Mouse (Mus musculus) kidney, embryonic 16.5 days (tissue): ENCODE measurements around the gene Cyp11a1. TPM values are rescaled to one million over a fixed set of nuclear protein-coding genes. Genes with fewer than 3 reads are reported as not detected.

Source experiments
- ATAC-seq: fragments of 200-750 bp; cut with Nextera tagmentation; 2 replicates; pipeline ENCODE4 v1.8.0; 2017; ENCODE audit warnings: moderate TSS enrichment; ENCODE audit not compliant: low FRiP score, low TSS enrichment
- H3K27ac ChIP-seq: fragments of 300-500 bp; sonication (generic); 2 replicates; pipeline ENCODE4 v1.5.1; 2014; ENCODE audit warnings: low read length
- H3K27me3 ChIP-seq: fragments of 300-500 bp; sonication (generic); 2 replicates; pipeline ENCODE4 v1.6.1; 2014; ENCODE audit warnings: low read length, control low read depth, mixed read lengths; ENCODE audit not compliant: insufficient read depth
- H3K36me3 ChIP-seq: fragments of 300-500 bp; sonication (generic); 2 replicates; pipeline ENCODE4 v1.6.1; 2014; ENCODE audit warnings: low read length, control low read depth, mixed read lengths; ENCODE audit not compliant: insufficient read depth
- H3K4me1 ChIP-seq: fragments of 300-500 bp; sonication (generic); 2 replicates; pipeline ENCODE4 v1.6.1; 2014; ENCODE audit warnings: low read length, control low read depth, mixed read lengths; ENCODE audit not compliant: insufficient read depth
- H3K4me2 ChIP-seq: fragments of 300-500 bp; sonication (generic); replicated peaks from 2 replicates; pipeline ENCODE4 v1.6.1; 2014; ENCODE audit warnings: low read depth, low read length
- H3K4me3 ChIP-seq: fragments of 300-500 bp; sonication (generic); 2 replicates; pipeline ENCODE4 v1.5.1; 2014; ENCODE audit warnings: mild to moderate bottlenecking, low read length
- H3K9ac ChIP-seq: fragments of 300-500 bp; sonication (generic); replicated peaks from 2 replicates; pipeline ENCODE4 v1.6.1; 2014; ENCODE audit warnings: low read length
- H3K9me3 ChIP-seq: fragments of 300-500 bp; sonication (generic); 2 replicates; pipeline ENCODE4 v1.6.1; 2016; ENCODE audit warnings: low read length, control low read depth
- WGBS: fragments of 180-500 bp; shearing (Covaris S2); extraction: QIAGEN DNeasy Blood & Tissue Kit; methylation state at CpG from one replicate; pipeline ENCODE4 v1.1.7; 2014; 5-methylcytosine and 5-hydroxymethylcytosine counted together
- polyA plus RNA-seq: library from polyadenylated mRNA; unstranded; fragments of >200 nt; fragmentation: Nextera tagmentation; extraction: Ambion mirVana; gene quantifications from 2 replicates; pipeline ENCODE4 v1.2.1, GENCODE M21; 2015

Cyp11a1 gene
- polyA plus RNA-seq, 1 experiment from 2014 or later = 45.7 TPM

DNA sequence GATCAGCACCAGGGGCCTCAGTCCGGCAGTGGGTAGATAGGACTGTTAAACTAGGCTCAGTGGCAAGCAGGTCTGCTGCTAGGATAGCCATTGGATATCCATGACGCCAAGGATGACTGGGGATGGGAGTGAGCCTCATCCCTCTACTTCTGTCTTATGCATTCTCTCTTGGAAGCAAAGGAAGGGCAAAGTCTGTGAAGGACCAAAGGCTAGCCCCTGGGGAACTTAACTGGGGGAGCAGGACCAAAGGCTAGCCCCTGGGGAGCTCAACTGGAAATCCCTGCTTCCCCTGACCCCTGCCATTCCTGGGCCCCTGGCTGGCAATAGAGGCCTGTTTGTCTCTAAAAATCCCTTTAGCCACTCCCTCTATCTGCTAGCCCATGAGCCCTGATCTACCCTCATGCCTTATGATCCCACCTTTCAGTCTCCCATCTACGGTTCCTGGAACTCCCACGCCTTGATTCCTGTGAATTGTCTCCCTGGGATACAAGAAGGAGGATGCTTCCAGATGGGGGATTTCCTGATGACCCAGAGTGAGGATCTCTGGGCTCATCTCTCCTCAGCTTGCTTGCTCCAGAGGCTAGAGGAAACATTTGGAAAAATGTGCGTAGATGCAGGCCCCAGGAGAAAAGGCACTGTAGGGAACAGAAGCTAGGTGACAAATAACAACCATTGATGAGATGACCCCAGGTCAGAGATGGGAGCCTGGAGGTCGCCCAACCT is 41.5 kb upstream of the Cyp11a1 start:
- Histone ChIP-seq H3K27ac (no peak overlapping the region), H3K36me3 (no peaks in the 10 kb centered on the region), H3K4me2 (no peak overlapping the region), H3K4me1 (peaks cover 16% of the 10 kb centered on the region), H3K27me3 (no peaks in the 10 kb centered on the region), H3K9me3 (no peaks in the 10 kb centered on the region), H3K4me3 (no peak overlapping the region), H3K9ac (no peak overlapping the region)
- 77% methylated on average over 6 of the region's 6 CpGs for WGBS
- ATAC-seq = no peak

DNA sequence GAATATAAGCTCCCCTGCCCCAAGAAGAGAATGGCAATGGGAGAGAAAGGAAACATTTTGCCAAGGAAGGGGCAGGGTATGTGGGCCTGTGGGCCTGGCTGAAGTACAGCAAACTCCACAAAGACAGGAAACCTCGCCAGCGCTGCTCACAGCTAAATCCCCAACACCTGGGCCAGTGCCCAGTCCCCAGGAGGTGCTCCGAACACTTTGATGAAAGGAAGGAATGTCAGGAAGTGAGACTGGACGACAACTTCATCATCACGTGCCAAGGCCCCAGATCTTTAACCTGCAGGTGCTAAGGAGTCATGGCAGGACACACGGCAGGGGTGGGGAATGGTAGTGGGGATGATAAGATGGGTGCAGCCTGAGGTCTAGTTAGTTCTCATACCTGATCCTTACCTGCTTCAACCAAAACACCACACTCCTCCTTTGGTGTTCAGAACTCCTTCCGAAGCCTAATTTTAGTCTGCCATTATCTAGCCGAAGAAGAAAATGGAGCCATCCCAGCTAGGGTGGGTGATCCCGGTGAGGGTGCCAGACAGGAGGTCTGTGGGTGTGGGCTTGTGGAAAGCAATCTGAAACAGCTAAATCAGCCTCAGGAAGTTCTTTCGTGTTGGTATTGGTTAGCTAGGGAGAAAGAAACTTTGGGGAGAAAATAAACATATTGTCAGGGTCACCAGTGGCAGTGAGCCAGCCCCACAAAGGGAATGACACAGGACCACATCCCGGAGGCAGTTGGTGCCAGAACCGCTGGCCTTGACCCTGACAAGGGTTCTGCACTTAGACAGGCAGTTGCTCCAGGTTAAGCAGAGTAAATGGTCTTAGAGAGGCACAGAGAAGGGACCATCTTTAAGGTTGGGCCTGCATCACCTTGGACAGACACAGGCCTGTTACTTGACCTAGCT is 40.7 kb upstream of the Cyp11a1 start:
- 66% methylated on average over 12 of the region's 12 CpGs for WGBS
- H3K4me3 ChIP-seq = no peak overlapping the region
- H3K27me3 ChIP-seq = no peaks in the 10 kb centered on the region
- H3K4me2 ChIP-seq = no peak overlapping the region
- peaks cover 16% of the 10 kb centered on the region for H3K4me1 ChIP-seq
- no peak for ATAC-seq
- H3K9ac ChIP-seq = no peak overlapping the region
- no peaks in the 10 kb centered on the region for H3K36me3 ChIP-seq
- no peaks in the 10 kb centered on the region for H3K9me3 ChIP-seq
- no peak overlapping the region for H3K27ac ChIP-seq

GRCm38 (mm10) chr9:57967237-57967960 is 38.8 kb upstream of the Cyp11a1 start:
- H3K4me2 ChIP-seq = no peak overlapping the region
- no peaks in the 10 kb centered on the region for H3K27me3 ChIP-seq
- no peaks in the 10 kb centered on the region for H3K36me3 ChIP-seq
- no peak overlapping the region for H3K9ac ChIP-seq
- ATAC-seq = no peak
- H3K4me1 ChIP-seq = peaks cover 9% of the 10 kb centered on the region
- 62% methylated on average over 14 of the region's 14 CpGs for WGBS
- no peak overlapping the region for H3K27ac ChIP-seq
- H3K9me3 ChIP-seq = no peaks in the 10 kb centered on the region
- no peak overlapping the region for H3K4me3 ChIP-seq

DNA sequence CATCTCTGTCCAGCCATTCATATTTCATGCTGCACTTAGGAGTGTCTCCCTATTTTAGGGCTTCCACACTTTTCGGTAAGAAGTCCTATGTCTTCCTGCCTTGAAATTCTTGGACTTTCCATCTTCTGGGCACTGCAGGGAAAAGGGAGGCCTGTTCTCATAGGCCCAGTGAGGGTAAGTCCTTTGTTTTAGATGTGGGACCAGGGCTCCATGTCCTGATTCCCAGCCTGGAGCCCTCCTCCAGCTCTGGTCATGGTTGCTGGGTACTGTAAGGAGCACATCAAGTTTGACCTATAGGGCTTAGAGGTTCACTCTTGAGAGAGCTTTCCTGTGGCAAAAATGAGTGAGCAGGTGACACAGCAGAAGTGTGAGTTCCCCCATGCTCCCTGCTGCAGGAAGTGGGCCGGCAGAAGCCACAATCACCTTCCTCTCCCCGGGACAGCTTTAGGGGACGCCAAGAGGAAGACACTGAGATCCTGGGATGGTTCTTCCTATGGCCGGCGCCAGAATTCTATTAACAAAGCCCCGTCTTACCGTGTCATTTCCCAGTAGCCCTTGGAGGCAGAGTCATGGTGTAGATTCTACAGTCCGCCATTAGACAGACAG is 37.9 kb upstream of the Cyp11a1 start:
- Histone ChIP-seq H3K27ac (no peak overlapping the region), H3K4me3 (no peak overlapping the region), H3K9ac (no peak overlapping the region), H3K27me3 (no peaks in the 10 kb centered on the region), H3K4me2 (no peak overlapping the region), H3K36me3 (no peaks in the 10 kb centered on the region), H3K4me1 (peaks cover 8% of the 10 kb centered on the region; the same call in 1 of the 2 replicates), H3K9me3 (no peaks in the 10 kb centered on the region)
- ATAC-seq = no peak
- WGBS = 79% methylated on average over 9 of the region's 9 CpGs

DNA sequence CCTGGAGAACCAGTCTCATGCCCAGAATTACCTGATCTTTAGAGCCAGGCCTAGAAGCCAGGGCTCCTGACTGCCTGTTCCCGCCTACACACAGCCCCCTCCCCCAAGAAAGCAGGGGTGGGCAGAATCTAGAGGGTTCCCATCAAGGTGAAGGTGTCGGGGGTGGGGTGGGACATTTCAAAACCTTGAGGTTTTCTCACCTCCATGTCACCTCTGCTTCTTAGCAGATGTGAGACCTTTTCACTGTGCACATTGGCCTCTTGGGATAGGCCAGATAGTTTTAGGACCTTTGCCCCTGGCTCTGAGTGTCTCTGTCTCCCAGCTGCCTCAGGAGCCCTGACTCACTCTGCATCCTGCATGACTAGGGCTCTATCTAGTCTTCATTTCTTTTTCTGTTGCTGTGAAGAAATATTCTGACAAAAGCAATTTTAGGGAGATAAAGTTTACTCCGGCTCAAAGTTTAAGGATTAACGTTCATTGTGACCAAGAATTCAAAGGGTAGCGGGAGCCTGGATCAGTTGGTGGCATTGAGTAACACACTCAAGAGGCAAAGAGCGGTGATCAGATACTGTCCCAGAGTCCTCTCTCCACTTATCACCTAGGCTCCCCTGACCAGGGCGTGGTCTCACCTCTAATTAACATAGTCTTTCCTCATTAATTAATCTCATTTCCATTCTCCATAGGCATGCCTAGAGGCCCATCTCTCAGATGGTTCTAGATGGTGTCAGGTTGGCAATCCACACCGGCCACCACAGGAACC is 37.2 kb upstream of the Cyp11a1 start:
- H3K4me3 ChIP-seq = no peak overlapping the region
- peaks cover 8% of the 10 kb centered on the region; the same call in 1 of the 2 replicates for H3K4me1 ChIP-seq
- no peaks in the 10 kb centered on the region for H3K27me3 ChIP-seq
- no peak for ATAC-seq
- no peaks in the 10 kb centered on the region for H3K9me3 ChIP-seq
- H3K9ac ChIP-seq = no peak overlapping the region
- H3K36me3 ChIP-seq = no peaks in the 10 kb centered on the region
- H3K4me2 ChIP-seq = no peak overlapping the region
- 90% methylated on average over 8 of the region's 8 CpGs for WGBS
- no peak overlapping the region for H3K27ac ChIP-seq

DNA sequence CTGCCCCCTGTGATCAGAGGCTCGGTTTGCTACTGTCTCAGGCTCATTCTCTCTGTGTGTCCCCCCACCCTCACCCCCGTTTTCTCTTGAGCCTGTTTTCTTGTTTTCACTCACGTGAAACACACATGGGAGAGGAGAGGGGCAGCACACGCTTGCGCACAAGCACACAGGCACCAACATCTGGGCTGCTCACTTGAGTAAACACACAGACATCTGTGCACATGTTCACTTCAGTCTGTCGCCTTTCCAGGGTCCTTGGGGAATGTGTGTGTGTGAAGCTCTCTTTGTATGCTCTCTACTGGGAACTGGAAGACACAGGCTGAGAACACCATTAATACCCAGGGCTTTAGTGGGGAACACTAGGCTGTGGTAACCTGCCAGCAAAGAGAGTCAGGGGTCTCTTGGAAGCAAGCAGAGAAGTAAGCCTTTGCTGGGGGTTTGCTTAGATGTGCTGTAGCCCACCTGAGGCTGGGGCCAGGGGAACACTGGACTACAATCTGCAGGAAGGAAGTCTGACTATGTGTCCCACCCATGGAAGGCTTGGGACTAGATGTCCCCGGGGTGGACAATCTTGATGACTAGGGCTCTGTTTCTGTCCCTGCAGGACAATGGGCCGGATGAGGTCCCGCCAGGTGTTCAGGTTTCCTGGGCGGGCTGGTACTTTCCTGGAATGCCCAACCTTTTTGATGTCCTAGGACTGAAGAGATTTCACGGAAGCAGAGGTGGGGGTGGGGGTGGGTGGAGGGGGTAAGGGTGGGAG is 36.3 kb upstream of the Cyp11a1 start:
- no peaks in the 10 kb centered on the region for H3K27me3 ChIP-seq
- H3K9me3 ChIP-seq = no peaks in the 10 kb centered on the region
- H3K27ac ChIP-seq = no peak overlapping the region
- no peak overlapping the region for H3K9ac ChIP-seq
- H3K4me3 ChIP-seq = no peak overlapping the region
- peaks cover 8% of the 10 kb centered on the region; the same call in 1 of the 2 replicates for H3K4me1 ChIP-seq
- H3K4me2 ChIP-seq = no peak overlapping the region
- WGBS = 75% methylated on average over 11 of the region's 11 CpGs
- no peak for ATAC-seq
- H3K36me3 ChIP-seq = no peaks in the 10 kb centered on the region

- H3K9me3 ChIP-seq = no peaks in the 10 kb centered on the region
- peaks cover 8% of the 10 kb centered on the region; the same call in 1 of the 2 replicates for H3K4me1 ChIP-seq
- no peaks in the 10 kb centered on the region for H3K27me3 ChIP-seq
- no peak for ATAC-seq
- H3K36me3 ChIP-seq = no peaks in the 10 kb centered on the region
- H3K27ac ChIP-seq = no peak overlapping the region
- WGBS = 90% methylated on average over 5 of the region's 5 CpGs
- H3K4me2 ChIP-seq = no peak overlapping the region
- H3K9ac ChIP-seq = no peak overlapping the region
- H3K4me3 ChIP-seq = no peak overlapping the region
These were observed 34.8 kb upstream of the Cyp11a1 start for GRCm38 (mm10) chr9:57971413-57971812.

GRCm38 (mm10) chr9:57972141-57972591 is 34.0 kb upstream of the Cyp11a1 start:
- Histone ChIP-seq H3K4me2 (no peak overlapping the region), H3K27me3 (no peaks in the 10 kb centered on the region), H3K36me3 (no peaks in the 10 kb centered on the region), H3K4me3 (no peak overlapping the region), H3K27ac (no peak overlapping the region), H3K4me1 (peaks cover 8% of the 10 kb centered on the region; the same call in 1 of the 2 replicates), H3K9ac (no peak overlapping the region), H3K9me3 (0 out of 2 replicates have a peak, but pooled peaks cover 2% of the 10 kb centered on the region)
- 48% methylated on average over 9 of the region's 9 CpGs for WGBS
- ATAC-seq = no peak
